Mouse (Mus musculus): Measurements from ENCODE around the gene Mfsd7a. TPM values are rescaled to one million over a fixed set of nuclear protein-coding genes. Genes with fewer than 3 reads are reported as not detected.
"Not testable (repeated sequence)": the region's sequence is repeated elsewhere in the genome, so short reads cannot be mapped to it uniquely, and the experiment has no call there.

The Mfsd7a gene
- polyA plus RNA-seq (2015; fragmentation: Nextera tagmentation; extraction: Ambion mirVana): 0.20 TPM in 1 of 2 replicates, not detected in the other

GRCm38 (mm10) chr5:108448785-108449668, at the start of gene Mfsd7a:
Mfsd7a (minus strand) TSS chr5:108448891.
- Histone ChIP-seq H3K36me3 (no peaks in the 10 kb centered on the region), H3K4me3 (peak within 1 kb of the TSS; percentile 22), H3K4me2 (peak within 1 kb of the TSS; percentile 51), H3K27me3 (peaks cover 24% of the 10 kb centered on the region), H3K27ac (replicated peaks) (no peak within 1 kb of the TSS), H3K9me3 (no peaks in the 10 kb centered on the region), H3K4me1 (replicated peaks) (no peaks in the 10 kb centered on the region; the same call in 1 of the 2 replicates), H3K9ac (peak within 1 kb of the TSS; percentile 52; the same call in 1 of the 2 replicates)
- peak; percentile 71; the same call in 1 of the 2 replicates for ATAC-seq (ENCODE audit: low read depth)
- 12% methylated on average over 24 of the region's 24 CpGs for WGBS

- ATAC-seq (ENCODE audit: low read depth); H3K4me2 ChIP-seq; H3K9ac ChIP-seq; H3K4me1 ChIP-seq (replicated peaks); H3K27ac ChIP-seq (replicated peaks); H3K9me3 ChIP-seq; H3K27me3 ChIP-seq; H3K4me3 ChIP-seq: not testable (repeated sequence)
- H3K36me3 ChIP-seq: peaks cover 74% of the 10 kb centered on the region
- WGBS: 93% methylated on average over 5 of the region's 5 CpGs
Observed at GRCm38 (mm10) chr5:108486148-108486547, 37.5 kb upstream of the Mfsd7a start.

- Histone ChIP-seq H3K27ac (replicated peaks) (no peak overlapping the region), H3K4me2 (no peak overlapping the region), H3K9ac (no peak overlapping the region), H3K36me3 (peaks cover 65% of the 10 kb centered on the region), H3K4me3 (no peak overlapping the region), H3K27me3 (no peaks in the 10 kb centered on the region), H3K9me3 (no peaks in the 10 kb centered on the region), H3K4me1 (replicated peaks) (no peaks in the 10 kb centered on the region)
- ATAC-seq (ENCODE audit: low read depth): no peak
- WGBS: 94% methylated on average over 2 of the region's 2 CpGs
Observed at GRCm38 (mm10) chr5:108485239-108485638, 36.5 kb upstream of the Mfsd7a start.

GRCm38 (mm10) chr5:108483006-108483405, 34.3 kb upstream of the Mfsd7a start:
- Histone ChIP-seq H3K27me3 (no peaks in the 10 kb centered on the region), H3K27ac (replicated peaks) (no peak overlapping the region), H3K4me1 (replicated peaks) (no peaks in the 10 kb centered on the region), H3K36me3 (peaks cover 56% of the 10 kb centered on the region), H3K4me2 (no peak overlapping the region), H3K4me3 (no peak overlapping the region), H3K9me3 (no peaks in the 10 kb centered on the region), H3K9ac (no peak overlapping the region)
- no peak for ATAC-seq (ENCODE audit: low read depth)
- WGBS: 95% methylated on average over 6 of the region's 6 CpGs

- H3K9ac ChIP-seq: no peak overlapping the region
Observed at GRCm38 (mm10) chr5:108475977-108476376, 27.3 kb upstream of the Mfsd7a start.

GRCm38 (mm10) chr5:108473737-108474136, 25.0 kb upstream of the Mfsd7a start:
- H3K9ac ChIP-seq: no peak overlapping the region
- no peak overlapping the region for H3K4me3 ChIP-seq
- H3K9me3 ChIP-seq: no peaks in the 10 kb centered on the region
- H3K36me3 ChIP-seq: peaks cover 72% of the 10 kb centered on the region
- peaks cover 10% of the 10 kb centered on the region for H3K4me1 ChIP-seq (replicated peaks)
- no peak overlapping the region for H3K27ac ChIP-seq (replicated peaks)
- no peak overlapping the region for H3K4me2 ChIP-seq
- no peaks in the 10 kb centered on the region for H3K27me3 ChIP-seq
- 89% methylated on average over 4 of the region's 4 CpGs for WGBS
- no peak for ATAC-seq (ENCODE audit: low read depth)

More at GRCm38 (mm10) chr5:108475977-108476376, 27.3 kb upstream of the Mfsd7a start:
- H3K4me1 ChIP-seq (replicated peaks): no peaks in the 10 kb centered on the region
- H3K36me3 ChIP-seq: peaks cover 78% of the 10 kb centered on the region
- WGBS: 90% methylated on average over 3 of the region's 3 CpGs
- no peak overlapping the region for H3K4me2 ChIP-seq
- H3K9me3 ChIP-seq: no peaks in the 10 kb centered on the region
- ATAC-seq (ENCODE audit: low read depth): no peak
- H3K27me3 ChIP-seq: no peaks in the 10 kb centered on the region
- no peak overlapping the region for H3K27ac ChIP-seq (replicated peaks)
- H3K4me3 ChIP-seq: no peak overlapping the region

GRCm38 (mm10) chr5:108469617-108470016, 20.9 kb upstream of the Mfsd7a start:
- Histone ChIP-seq H3K36me3 (peaks cover 33% of the 10 kb centered on the region), H3K27me3 (no peaks in the 10 kb centered on the region), H3K9me3 (no peaks in the 10 kb centered on the region), H3K4me3 (no peak overlapping the region), H3K27ac (replicated peaks) (no peak overlapping the region), H3K9ac (no peak overlapping the region), H3K4me2 (no peak overlapping the region), H3K4me1 (replicated peaks) (peaks cover 38% of the 10 kb centered on the region)
- 72% methylated on average over 7 of the region's 7 CpGs for WGBS
- ATAC-seq (ENCODE audit: low read depth): no peak

- no peak overlapping the region for H3K4me3 ChIP-seq
- H3K4me1 ChIP-seq (replicated peaks): peaks cover 66% of the 10 kb centered on the region
- no peak overlapping the region for H3K27ac ChIP-seq (replicated peaks)
- no peaks in the 10 kb centered on the region for H3K9me3 ChIP-seq
- peaks cover 3% of the 10 kb centered on the region; the same call in 1 of the 2 replicates for H3K36me3 ChIP-seq
- no peak overlapping the region for H3K9ac ChIP-seq
- no peak overlapping the region for H3K4me2 ChIP-seq
- no peaks in the 10 kb centered on the region for H3K27me3 ChIP-seq
- ATAC-seq (ENCODE audit: low read depth): no peak
- WGBS: 95% methylated on average over 1 of the region's 1 CpGs
Observed at GRCm38 (mm10) chr5:108466647-108467046, 18.0 kb upstream of the Mfsd7a start.

- Histone ChIP-seq H3K4me1 (replicated peaks) (peaks cover 71% of the 10 kb centered on the region), H3K9me3 (no peaks in the 10 kb centered on the region), H3K9ac (no peak overlapping the region), H3K4me2 (no peak overlapping the region), H3K4me3 (no peak overlapping the region), H3K27ac (replicated peaks) (no peak overlapping the region), H3K36me3 (no peaks in the 10 kb centered on the region), H3K27me3 (no peaks in the 10 kb centered on the region)
- ATAC-seq (ENCODE audit: low read depth): no peak
- WGBS: 90% methylated on average over 6 of the region's 6 CpGs
Observed at GRCm38 (mm10) chr5:108465131-108465891, 16.6 kb upstream of the Mfsd7a start.

- Histone ChIP-seq H3K4me3 (peak overlapping the region; percentile 98), H3K4me2 (peak overlapping the region; percentile 99), H3K27ac (replicated peaks) (no peak overlapping the region; the same call in 1 of the 2 replicates), H3K36me3 (no peaks in the 10 kb centered on the region), H3K9ac (peak overlapping the region; percentile 99), H3K27me3 (peaks cover 24% of the 10 kb centered on the region), H3K9me3 (no peaks in the 10 kb centered on the region), H3K4me1 (replicated peaks) (peaks cover 61% of the 10 kb centered on the region)
- WGBS: 45% methylated on average over 4 of the region's 4 CpGs
- ATAC-seq (ENCODE audit: low read depth): no peak
Observed at GRCm38 (mm10) chr5:108462446-108462845, 13.8 kb upstream of the Mfsd7a start.

- under 1% methylated on average over 59 of the region's 62 CpGs for WGBS
- Histone ChIP-seq H3K9ac (peak within 1 kb of the TSS; percentile 99), H3K4me2 (peak within 1 kb of the TSS; percentile 99)
Observed at GRCm38 (mm10) chr5:108461082-108462065, 12.7 kb upstream of the Mfsd7a start, which contains the start of gene Pcgf3. Pcgf3 (plus strand) TSS chr5:108461232.

More at GRCm38 (mm10) chr5:108461082-108462065, 12.7 kb upstream of the Mfsd7a start, which contains the start of gene Pcgf3:
- Histone ChIP-seq H3K4me1 (replicated peaks) (peaks cover 50% of the 10 kb centered on the region), H3K36me3 (no peaks in the 10 kb centered on the region), H3K27me3 (peaks cover 24% of the 10 kb centered on the region), H3K27ac (replicated peaks) (peak within 1 kb of the TSS; percentile 91), H3K9me3 (no peaks in the 10 kb centered on the region), H3K4me3 (peak within 1 kb of the TSS; percentile 98)
- peak; percentile 95 for ATAC-seq (ENCODE audit: low read depth)

All from neural tube, embryonic 13.5 days (tissue).